Mouse (Mus musculus) right cerebral cortex, postnatal 14 days (tissue): Measurements from ENCODE around the gene Phospho1.

ENCODE experiments used
- DNase-seq: peaks from one replicate; pipeline ENCODE4 v3.0.0; 2022

Phospho1 gene

DNA sequence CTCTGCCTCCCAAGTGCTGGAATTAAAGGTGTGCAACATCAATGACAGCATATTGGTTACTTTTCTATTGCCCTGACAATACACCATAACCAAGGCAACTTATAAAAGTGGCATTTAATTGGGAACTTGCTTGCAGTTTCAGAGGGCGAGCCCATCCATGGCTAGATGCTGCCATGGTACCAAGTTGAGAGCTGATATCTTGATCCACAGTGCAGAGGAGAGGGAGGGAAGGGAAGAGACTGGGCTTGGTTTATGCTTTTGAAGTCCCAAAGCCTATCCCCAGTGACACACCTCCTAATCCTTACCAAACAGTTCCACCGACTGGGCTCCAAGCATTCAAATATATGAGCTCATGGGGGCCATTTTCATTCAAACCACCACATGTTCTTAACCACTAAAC, 10.2 kb upstream of the Phospho1 start:
- no peak for DNase-seq

DNA sequence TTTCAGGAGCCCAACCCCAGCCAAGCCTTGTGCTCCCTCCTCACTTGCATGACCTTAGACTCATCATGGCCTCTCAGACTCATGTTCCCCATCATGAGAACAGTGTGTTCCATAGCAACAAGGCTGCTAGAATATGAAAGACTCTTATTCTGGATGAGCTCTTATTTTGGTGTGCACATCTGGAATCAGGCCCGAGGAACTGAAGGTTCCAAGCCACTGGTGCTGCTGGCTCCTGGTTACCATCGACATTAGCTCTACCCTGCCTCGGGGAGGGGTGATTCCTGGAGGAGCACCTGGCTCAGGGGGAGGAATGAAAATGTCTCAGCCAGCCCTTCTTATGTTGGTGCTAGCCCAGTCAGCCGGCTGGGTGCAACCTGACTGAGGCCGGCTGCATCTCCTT, 9.4 kb upstream of the Phospho1 start:
- no peak for DNase-seq

DNA sequence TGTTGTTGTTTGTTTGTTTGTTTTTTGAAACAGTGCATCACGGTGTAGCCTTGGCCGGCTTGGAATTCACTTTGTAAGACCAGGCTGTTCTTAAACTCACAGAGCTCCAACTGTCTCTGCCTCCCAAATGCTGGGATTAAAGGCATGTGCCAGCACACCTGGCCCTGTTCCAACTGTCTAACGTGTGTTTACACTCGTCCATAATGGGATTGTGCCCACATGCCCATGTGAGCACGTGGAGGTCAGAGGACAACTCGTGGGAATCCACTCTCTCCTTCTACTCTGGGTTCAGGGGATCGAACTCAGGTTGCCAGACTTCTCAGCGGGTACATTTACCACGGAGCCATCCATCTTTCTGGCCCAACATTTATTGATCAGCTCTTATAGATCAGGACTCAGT, 8.9 kb upstream of the Phospho1 start:
- DNase-seq: no peak

DNA sequence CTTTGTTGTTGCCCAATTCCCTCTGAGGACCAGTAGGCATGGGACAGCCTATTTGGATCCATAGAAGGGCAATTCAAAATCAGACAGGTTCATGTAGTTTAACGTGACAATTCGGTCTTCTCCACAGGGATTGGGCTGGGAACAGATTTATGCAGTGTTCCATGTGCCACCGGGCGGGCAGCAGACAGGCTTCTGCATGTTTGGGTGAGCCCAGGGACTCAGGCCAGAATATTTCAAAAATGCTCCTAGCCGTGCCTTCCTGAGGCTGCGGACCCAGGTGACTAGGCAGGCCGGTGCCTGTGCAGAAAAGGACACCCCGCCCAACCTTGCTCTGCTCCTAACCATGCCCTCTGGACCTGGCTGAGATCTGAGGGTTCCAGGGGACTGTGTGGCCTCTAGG, 5.2 kb upstream of the Phospho1 start:
- DNase-seq: no peak

DNA sequence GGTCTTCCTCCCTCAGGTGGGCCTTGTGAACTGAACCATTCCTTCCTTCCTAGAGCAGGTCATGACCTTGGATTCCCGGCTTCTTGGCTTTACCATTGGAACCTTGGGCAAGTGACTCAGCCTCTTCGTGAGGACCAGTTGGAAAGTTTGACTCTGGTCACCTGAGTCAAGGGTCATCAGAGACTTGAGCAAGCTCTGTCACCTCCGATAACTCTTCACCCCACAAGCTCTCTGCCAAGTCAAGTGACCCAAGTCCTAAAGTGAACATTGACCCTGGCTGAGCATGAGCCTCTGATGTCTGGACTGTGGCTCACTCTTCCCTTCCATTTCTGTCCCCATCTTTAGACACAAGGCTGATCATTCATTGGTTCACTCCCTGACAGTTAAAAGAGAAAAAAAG, 2.8 kb upstream of the Phospho1 start:
- DNase-seq: no peak

DNA sequence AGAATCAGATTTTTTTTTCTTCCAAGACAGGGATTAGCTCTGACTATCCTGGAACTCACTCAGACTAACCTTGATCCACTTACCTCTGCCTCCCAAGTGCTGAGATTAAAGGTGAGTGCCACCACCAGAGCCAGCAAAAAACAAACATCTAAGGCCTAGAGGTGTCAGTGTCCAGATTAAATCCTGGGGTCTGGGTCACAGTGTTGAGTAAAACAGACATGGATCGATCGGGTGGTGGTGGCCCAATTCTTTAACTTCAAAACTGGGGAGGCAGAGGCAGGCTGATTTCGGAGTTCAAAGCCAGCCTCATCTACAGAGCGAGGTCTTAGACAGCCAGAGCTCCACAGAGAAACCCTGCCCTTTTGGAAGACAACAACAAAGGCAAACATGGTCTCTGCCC, 1.9 kb upstream of the Phospho1 start:
- DNase-seq: no peak

DNA sequence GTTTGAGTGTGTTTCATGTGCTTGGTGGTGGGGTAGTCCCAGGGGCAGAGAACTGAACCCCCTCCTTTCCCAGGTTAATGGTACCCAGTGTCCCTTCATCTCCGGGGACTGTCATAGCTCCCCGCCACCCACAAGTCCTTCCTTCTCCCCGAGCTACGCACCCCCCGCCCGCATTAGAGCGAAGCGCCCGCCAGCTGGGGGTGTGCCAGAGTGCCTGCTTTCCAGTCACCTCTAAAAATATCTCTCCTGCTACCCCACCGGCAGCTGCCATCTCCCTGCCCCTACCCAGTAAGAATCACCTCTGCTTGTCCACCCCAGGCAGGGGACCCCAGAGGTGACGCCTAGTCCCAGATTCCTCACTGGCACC, 561 bp downstream of the Phospho1 start:
- peak; percentile 70 for DNase-seq

DNA sequence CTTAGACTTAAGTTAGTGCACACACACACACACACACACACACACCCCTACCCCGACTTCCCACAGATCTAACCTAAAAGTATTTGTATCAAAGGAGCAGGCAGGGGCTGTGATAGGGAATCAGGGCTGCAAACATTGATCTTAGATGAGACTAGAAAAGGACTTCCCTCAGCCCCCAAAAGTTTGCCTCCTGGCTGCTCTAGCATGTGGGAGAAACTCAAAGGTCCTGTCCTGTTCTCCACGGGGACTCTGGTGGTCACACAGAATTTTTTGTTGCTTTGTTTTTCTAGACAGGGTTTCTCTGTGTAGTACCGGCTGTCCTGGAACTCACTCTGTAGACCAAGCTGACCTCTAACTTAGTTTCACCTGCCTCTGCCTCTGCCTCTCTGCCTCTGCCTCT, 1.3 kb downstream of the Phospho1 start:
- DNase-seq: no peak

DNA sequence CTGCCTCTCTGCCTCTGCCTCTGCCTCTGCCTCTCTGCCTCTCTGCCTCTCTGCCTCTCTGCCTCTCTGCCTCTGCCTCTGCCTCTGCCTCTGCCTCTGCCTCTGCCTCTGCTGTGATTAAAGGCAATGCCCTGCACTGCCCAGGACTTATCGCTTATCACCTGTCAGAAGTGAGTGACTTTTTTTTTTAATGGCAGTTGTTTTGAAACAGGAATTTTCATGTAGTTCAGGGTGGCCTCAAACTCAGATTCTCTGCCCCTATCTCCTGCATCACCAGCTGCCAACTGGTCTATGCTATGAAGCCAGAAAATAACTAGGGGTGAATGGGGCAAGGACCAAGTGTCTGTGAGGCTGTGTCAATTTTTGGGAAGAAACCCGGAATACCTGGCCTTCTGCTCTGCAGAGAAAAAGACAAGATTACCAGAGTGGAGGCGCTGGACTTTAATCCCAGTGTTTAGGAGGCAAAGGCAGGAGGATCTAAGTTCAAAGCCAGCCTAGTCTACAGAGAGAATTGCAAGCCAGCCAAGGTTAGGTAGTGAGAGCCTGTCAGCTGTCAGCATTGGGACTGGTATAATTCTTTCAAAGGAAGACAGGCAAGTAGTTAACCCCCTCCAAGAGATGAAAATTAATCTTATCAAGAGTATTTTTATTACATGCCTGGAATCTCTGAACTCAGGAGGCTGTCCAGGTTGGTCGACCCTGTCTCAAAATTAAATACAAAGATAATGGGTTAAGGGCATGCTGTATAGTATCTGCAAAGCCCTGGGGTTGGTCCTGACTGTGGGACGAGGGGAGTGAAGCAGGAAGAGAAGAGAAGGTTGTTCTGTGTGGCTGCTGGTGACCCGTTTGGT, 2.2 kb downstream of the Phospho1 start:
- no peak for DNase-seq

DNA sequence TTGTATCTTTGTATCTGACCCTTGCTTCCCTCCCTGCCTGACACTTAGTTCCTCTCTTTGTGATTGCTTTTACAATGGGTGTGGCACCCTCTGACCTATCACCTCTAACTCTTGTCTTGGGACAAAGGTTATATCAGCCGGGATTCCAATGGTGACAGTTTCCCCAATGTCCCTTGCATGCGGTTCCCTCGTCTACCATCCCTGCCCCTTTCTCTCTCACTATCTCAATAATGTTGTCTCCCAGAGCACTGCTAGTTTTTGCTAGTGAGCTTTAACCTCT, 2.8 kb downstream of the Phospho1 start:
- DNase-seq: no peak

DNA sequence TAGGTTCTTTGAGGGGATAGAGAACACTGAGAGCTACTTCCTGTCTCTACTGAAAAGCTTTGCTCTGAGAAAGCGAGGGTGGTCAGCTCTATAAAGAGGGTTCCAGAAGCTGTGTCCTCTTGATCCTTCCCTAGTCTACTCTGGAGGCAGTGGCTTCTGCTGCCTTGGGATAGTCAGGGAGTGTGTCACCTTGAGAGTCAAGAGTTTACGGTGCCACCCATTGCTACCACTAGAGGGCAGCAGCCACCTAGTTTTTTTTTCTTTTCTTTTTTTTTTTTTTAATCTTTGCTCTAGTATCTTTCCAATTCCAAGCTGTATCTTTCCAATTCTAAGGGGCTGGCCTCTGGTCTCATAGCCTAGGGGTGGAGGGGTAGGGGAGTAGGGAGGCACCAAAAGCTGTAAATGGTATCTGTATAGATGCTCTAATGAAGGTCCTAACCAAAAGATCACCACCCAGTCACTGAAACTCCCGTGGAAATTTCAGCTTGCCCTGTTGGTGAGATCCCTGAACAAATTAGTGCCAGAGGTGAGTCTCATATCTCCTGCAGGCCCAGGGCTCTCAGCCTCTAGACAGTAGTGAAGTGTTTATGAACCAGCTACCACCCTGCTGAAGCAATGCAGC, 3.3 kb downstream of the Phospho1 start:
- DNase-seq: peak; percentile 70

DNA sequence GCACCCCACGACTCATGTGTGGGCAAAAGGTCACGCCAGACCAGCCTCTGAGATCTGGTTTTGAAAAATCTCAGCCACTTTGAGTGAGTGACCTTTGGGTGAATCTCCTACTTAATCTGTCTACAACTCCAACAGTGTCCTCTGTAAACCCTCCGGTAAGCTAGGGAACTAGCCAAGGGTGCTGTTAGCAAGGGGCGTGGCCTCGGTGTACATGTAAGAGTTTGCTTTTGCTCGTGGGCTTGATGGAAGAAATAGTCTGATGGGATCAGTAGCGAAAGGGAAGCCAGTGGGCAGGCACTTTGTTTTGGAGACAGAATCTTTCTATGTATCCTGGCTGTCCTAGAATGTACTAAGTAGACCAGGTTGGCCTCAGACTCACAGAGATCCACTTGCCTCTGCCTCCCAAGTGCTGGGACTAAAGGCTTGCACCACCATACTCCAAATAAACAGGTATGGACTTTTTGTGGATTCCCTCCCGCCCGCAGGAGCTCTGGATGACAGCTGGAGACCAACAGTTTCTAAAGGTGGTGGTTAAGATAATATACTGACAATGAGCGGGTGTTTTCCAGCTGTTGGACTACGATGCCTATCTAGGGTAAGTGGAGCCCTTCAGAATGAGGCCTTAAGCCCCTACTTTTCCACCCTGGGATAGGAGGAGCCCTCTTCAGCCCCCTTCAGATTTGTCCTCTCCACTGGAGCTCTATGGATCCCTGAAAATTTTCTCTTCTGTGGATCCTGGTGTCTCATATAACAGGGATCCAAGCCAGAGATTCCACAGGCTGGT, 4.1 kb downstream of the Phospho1 start:
- no peak for DNase-seq

DNA sequence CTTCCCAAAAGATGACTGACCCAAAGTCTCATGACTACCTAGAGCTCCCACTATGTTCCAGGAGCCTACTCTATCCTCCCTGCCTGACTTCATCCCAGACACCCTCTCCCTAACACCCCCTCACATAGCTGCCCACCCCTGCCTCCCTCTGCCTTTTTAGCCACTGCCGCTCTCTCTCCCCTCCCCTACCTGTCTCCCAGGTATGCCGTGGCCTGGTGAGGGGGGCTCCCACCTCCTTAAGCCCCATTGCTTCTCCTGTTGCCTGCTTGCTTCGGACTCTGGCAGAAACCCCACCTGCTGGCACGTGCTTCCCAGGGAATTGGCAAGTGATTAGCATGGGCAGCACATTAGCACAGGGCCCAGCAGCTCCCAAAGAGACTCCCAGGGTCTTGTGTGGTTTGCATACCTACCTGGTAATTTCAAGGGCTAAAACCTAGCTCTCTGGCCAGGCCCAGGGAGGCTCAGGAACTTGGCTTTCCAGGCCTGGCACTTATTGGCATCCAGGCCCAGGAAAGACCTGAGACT, 5.3 kb downstream of the Phospho1 start:
- DNase-seq: no peak

DNA sequence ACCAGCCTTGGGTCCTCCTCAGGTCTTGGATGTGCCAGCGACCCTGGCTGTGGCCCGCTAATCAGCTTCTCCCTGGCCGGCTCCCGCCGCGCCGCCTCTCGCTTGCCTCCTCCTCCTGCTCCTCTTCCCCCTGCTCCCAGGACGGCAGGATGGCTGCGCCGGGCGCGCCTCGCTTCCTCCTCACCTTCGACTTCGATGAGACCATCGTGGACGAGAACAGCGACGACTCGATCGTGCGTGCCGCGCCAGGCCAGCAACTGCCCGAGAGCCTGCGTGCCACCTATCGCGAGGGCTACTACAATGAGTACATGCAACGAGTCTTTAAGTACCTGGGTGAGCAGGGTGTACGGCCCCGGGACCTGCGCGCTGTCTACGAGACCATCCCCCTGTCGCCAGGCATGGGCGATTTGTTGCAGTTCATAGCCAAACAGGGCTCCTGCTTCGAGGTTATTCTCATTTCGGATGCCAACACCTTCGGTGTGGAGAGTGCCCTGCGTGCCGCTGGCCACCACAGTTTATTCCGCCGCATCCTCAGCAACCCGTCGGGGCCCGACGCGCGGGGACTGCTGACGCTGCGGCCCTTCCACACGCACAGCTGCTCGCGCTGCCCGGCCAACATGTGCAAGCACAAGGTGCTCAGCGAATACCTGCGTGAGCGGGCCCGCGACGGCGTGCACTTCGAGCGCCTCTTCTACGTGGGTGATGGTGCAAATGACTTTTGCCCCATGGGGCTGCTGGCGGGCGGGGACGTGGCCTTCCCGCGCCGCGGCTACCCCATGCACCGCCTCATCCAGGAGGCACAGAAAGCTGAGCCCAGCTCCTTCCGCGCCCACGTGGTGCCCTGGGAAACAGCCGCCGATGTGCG, 6.3 kb downstream of the Phospho1 start:
- no peak for DNase-seq

DNA sequence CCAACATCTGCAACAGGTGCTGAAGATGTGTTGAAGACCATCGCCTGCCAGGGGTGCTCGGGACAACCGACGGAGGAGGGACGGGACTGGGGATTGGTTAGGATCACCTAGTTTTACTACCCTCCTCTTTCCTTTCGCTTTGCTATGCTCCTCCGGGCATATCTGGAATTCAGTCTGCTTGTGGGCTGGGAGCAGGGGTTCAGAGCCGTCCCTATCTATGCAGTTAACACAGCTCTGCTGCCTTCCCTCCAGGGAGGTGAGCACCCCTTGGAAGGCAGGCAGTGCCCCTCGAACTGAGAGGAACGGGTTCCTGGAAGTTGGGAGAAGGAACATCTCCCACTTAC, 6.9 kb downstream of the Phospho1 start:
- DNase-seq: no peak

DNA sequence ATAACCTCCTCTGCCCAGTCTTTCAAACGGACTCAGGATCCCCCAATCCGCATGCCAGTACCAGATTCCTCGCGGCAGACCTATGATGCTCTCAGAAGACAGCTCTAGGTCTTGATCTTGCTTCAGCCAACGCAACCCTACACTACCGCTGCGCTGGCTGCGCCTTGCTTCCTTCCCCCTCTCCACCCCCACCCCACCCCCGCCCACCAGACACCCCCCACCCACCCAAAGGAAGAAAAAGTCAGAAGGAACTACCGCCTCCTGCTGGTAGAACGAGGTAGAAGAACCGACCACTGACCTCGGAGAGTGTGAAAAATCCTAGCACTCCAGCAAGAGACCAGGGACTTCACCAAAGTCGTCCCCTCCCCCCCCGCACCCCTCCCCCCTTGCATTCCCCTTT, 7.3 kb downstream of the Phospho1 start:
- no peak for DNase-seq

DNA sequence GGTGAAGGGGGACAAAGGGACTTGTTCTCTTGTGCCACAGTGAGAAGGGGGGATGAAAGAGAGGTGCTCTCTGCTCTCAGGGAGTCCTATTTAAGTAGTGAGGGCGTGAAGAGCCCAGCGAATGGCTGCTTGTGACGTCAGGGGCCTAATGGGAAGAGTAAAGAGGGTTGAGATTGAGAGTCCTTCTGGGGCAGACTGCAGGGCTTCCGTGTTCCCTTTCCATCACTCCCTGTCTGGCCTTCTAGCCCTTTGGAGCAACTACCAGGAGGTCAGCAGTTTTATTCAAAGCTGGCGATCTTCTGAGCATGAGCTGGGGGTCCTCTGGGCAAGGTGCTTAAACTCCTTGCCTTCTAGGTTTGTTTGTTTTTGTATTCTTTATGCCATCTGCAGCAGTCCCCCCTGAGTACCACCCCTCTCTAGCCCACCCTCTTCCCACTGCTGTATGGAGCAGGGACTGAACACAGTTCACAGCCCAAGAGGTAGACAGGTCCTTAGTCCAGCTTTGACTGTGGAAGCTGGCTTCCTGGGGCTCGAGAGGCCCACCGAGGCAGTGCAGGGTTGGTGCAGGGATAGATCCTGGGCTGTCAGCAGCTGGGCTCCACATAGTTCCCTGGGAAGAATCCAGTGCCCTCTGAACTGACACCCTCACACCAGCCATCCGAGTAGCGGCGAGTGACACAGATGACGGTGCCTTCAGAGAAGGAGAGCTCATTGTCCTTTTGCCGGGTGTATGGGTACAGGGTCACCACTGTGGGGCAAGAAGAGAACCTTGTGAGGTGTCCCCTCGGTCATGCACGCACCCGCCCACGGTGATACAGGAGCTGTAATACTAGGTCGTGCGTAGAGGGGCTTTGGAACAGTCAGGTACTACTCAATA, 8.1 kb downstream of the Phospho1 start:
- no peak for DNase-seq

DNA sequence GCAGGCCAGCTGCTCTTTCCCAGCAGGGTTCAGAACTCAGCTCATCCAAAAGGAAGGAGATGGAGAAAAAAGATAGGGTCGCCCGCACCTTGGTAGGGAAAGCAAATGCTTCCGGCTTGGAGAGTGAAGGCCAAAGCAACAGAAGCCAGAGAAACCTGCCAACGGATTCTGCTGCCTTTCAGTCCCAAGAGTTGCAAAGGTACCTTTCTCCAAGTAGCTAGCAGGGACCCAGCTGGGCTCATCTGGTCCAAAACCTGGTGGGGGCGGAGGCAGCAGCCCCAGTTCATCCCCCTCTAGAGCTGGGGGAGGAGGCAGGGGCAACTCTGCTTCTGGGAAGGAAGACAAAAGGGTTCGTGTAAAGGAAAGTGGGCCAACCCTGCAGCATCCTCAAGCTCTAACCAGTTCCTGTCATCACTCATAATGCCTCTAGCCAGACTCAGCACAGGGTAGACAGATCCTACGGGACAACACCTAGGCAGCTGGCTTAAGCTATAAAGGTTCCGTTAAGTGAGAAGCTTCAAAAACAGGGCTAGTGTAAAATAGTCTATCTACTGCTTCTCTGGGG, 8.8 kb downstream of the Phospho1 start:
- DNase-seq: no peak

DNA sequence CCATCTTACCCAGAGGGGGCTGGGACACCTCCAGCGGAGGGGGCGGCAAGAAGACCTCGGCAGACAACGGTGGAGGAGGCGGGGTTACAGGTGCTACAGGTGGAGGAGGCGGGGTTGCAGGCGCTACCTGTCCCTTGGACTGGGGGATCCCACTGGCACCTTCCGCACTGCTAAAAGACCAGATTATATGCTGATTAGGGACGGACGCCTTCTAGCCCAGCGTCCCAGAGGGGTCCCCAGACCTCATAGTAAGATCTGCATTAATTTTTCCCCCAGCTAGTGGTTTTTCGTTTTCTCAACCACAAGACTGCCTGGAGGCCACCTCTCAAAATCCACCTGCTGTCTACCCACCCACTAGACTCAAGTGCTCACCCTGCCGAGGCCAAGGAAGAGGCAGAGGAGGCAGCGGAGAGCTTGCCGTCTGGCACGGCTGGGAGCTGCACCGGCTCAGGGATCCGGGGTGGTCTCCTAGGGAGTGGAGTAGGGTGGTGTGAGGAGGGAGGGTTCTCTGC, 9.4 kb downstream of the Phospho1 start:
- no peak for DNase-seq

DNA sequence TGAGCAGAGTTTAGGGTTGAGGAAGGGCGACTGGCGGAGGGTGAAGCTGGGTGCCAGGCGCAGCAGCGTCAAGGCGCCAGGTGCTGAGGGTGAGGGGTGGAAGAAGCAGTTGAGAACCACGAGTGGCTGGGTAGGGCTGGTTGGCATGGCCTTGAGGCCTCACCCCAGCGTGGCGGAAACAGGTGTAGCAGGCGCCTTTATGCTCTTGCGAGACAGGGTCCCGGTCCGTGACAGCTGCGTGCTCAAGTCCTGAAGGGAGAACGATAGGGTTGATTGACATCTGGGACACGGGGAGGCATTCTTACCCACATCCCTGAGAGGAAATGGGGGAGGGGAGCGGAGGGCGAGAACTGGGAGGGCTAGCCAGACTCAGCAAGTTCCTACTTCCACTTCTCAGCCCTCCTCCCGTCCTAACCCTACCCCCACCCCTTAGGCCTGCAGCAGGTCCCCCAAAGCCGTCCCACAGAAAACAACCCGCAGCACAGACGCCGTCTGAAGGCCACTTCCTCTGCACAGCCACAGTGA, 9.9 kb downstream of the Phospho1 start:
- peak; percentile 50 for DNase-seq
